Mouse (Mus musculus) heart, embryonic 14.5 days (tissue): Measurements from ENCODE around the gene Nrip1. TPM values are rescaled to one million over a fixed set of nuclear protein-coding genes. Genes with fewer than 3 reads are reported as not detected.

Experiments
- ATAC-seq: fragments of 200-750 bp; cut with Nextera tagmentation; 2 replicates; pipeline ENCODE4 v1.8.0; 2017; ENCODE audit warnings: low read depth, moderate TSS enrichment; ENCODE audit not compliant: insufficient number of reproducible peaks, insufficient read depth, low FRiP score
- H3K27ac ChIP-seq, 2 experiments: fragments of 200-500 bp in 1 of 2; fragments of 300-500 bp in 1 of 2; sonication (generic) in 1 of 2; replicated peaks in 1 of 2; 2 replicates each; pipeline ENCODE4 v1.5.1; 2012 to 2014; ENCODE audit warnings: low read depth in 2 of 2, low read length in 2 of 2, control low read depth in 1 of 2, mild to moderate bottlenecking in 1 of 2, mixed read lengths in 1 of 2; ENCODE audit not compliant: control insufficient read depth in 1 of 2, insufficient read depth in 1 of 2
- H3K27me3 ChIP-seq: fragments of 300-500 bp; sonication (generic); 2 replicates; pipeline ENCODE4 v1.6.1; 2014; ENCODE audit warnings: mild to moderate bottlenecking, low read length, control low read depth; ENCODE audit not compliant: control insufficient read depth, insufficient read depth
- H3K36me3 ChIP-seq: fragments of 300-500 bp; sonication (generic); 2 replicates; pipeline ENCODE4 v1.6.1; 2014; ENCODE audit warnings: mild to moderate bottlenecking, control low read depth, low read length, mixed read lengths; ENCODE audit not compliant: control insufficient read depth, insufficient read depth
- H3K4me1 ChIP-seq, 2 experiments: fragments of 200-500 bp in 1 of 2; fragments of 300-500 bp in 1 of 2; sonication (generic) in 1 of 2; 2 replicates each; pipeline ENCODE4 v1.6.1; 2012 to 2014; ENCODE audit warnings: low read length in 2 of 2, control low read depth in 1 of 2, mixed read lengths in 1 of 2; ENCODE audit not compliant: control insufficient read depth in 2 of 2, insufficient read depth in 2 of 2
- H3K4me2 ChIP-seq: fragments of 300-500 bp; sonication (generic); 2 replicates; pipeline ENCODE4 v1.6.1; 2014; ENCODE audit warnings: mild to moderate bottlenecking, low read length
- H3K4me3 ChIP-seq, 2 experiments: fragments of 200-500 bp in 1 of 2; fragments of 300-500 bp in 1 of 2; sonication (generic) in 1 of 2; 2 replicates each; pipeline ENCODE4 v1.5.1; 2012 to 2014; ENCODE audit warnings: low read length in 2 of 2, mild to moderate bottlenecking in 2 of 2, control low read depth in 1 of 2, low read depth in 1 of 2, moderate library complexity in 1 of 2; ENCODE audit not compliant: control insufficient read depth in 1 of 2, insufficient read depth in 1 of 2
- H3K9ac ChIP-seq: fragments of 300-500 bp; sonication (generic); 2 replicates; pipeline ENCODE4 v1.6.1; 2014; ENCODE audit warnings: mild to moderate bottlenecking, low read length
- H3K9me3 ChIP-seq: fragments of 300-500 bp; sonication (generic); 2 replicates; pipeline ENCODE4 v1.6.1; 2016; ENCODE audit warnings: low read length, control low read depth; ENCODE audit not compliant: control insufficient read depth
- WGBS: fragments of 180-500 bp; shearing (Covaris S2); extraction: QIAGEN DNeasy Blood & Tissue Kit; methylation state at CpG from one replicate; pipeline ENCODE4 v1.1.7; 2014; 5-methylcytosine and 5-hydroxymethylcytosine counted together
- polyA plus RNA-seq: library from polyadenylated mRNA; unstranded; fragments of >200 nt; fragmentation: Nextera tagmentation; extraction: Ambion mirVana; gene quantifications from 2 replicates; pipeline ENCODE4 v1.2.1, GENCODE M21; 2014

The Nrip1 gene
- polyA plus RNA-seq, 1 experiment from 2014 or later: 20.8 TPM

- Histone ChIP-seq H3K27me3 (no peaks in the 10 kb centered on the region), H3K36me3 (no peaks in the 10 kb centered on the region), H3K9ac (no peak overlapping the region), H3K4me3 (no peak overlapping the region), H3K4me2 (no peak overlapping the region), H3K27ac (no peak overlapping the region), H3K4me1 (no peaks in the 10 kb centered on the region), H3K9me3 (no peaks in the 10 kb centered on the region)
- 81% methylated on average over 3 of the region's 3 CpGs for WGBS
- no peak for ATAC-seq
Observed at GRCm38 (mm10) chr16:76276271-76276670, 97.4 kb downstream of the Nrip1 start.

- Histone ChIP-seq H3K36me3 (no peaks in the 10 kb centered on the region), H3K27ac (no peak overlapping the region), H3K4me2 (no peak overlapping the region), H3K9ac (no peak overlapping the region), H3K27me3 (no peaks in the 10 kb centered on the region), H3K9me3 (no peaks in the 10 kb centered on the region), H3K4me1 (no peaks in the 10 kb centered on the region), H3K4me3 (no peak overlapping the region)
- no peak for ATAC-seq
- 79% methylated on average over 3 of the region's 3 CpGs for WGBS
Observed at GRCm38 (mm10) chr16:76275584-76275983, 98.0 kb downstream of the Nrip1 start.

GRCm38 (mm10) chr16:76275166-76275565 is 98.5 kb downstream of the Nrip1 start:
- no peaks in the 10 kb centered on the region for H3K27me3 ChIP-seq
- H3K4me1 ChIP-seq: no peaks in the 10 kb centered on the region
- no peak overlapping the region for H3K4me3 ChIP-seq
- H3K36me3 ChIP-seq: no peaks in the 10 kb centered on the region
- ATAC-seq: no peak
- H3K27ac ChIP-seq: no peak overlapping the region
- WGBS: 78% methylated on average over 7 of the region's 7 CpGs
- H3K4me2 ChIP-seq: no peak overlapping the region
- no peak overlapping the region for H3K9ac ChIP-seq
- H3K9me3 ChIP-seq: no peaks in the 10 kb centered on the region

GRCm38 (mm10) chr16:76266635-76267268 is 106.9 kb downstream of the Nrip1 start:
- Histone ChIP-seq H3K4me1 (no peaks in the 10 kb centered on the region), H3K36me3 (no peaks in the 10 kb centered on the region), H3K4me2 (no peak overlapping the region), H3K27me3 (no peaks in the 10 kb centered on the region), H3K9me3 (no peaks in the 10 kb centered on the region), H3K9ac (no peak overlapping the region), H3K4me3 (no peak overlapping the region), H3K27ac (no peak overlapping the region)
- ATAC-seq: no peak
- WGBS: 83% methylated on average over 9 of the region's 9 CpGs

- no peak overlapping the region for H3K4me3 ChIP-seq
- no peaks in the 10 kb centered on the region for H3K27me3 ChIP-seq
- WGBS: 70% methylated on average over 2 of the region's 2 CpGs
- H3K9me3 ChIP-seq: no peaks in the 10 kb centered on the region
- no peak for ATAC-seq
- H3K9ac ChIP-seq: no peak overlapping the region
- no peaks in the 10 kb centered on the region for H3K4me1 ChIP-seq
- no peaks in the 10 kb centered on the region for H3K36me3 ChIP-seq
- H3K4me2 ChIP-seq: no peak overlapping the region
- H3K27ac ChIP-seq: no peak overlapping the region
Observed at GRCm38 (mm10) chr16:76265874-76266273, 107.8 kb downstream of the Nrip1 start.

- 87% methylated on average over 6 of the region's 6 CpGs for WGBS
- ATAC-seq: no peak
Observed at GRCm38 (mm10) chr16:76265301-76265700, 108.3 kb downstream of the Nrip1 start.

GRCm38 (mm10) chr16:76263393-76263792 is 110.2 kb downstream of the Nrip1 start:
- Histone ChIP-seq H3K27ac (no peak overlapping the region), H3K36me3 (no peaks in the 10 kb centered on the region), H3K27me3 (no peaks in the 10 kb centered on the region), H3K4me2 (no peak overlapping the region), H3K9ac (no peak overlapping the region), H3K4me3 (no peak overlapping the region), H3K4me1 (no peaks in the 10 kb centered on the region), H3K9me3 (no peaks in the 10 kb centered on the region)
- 54% methylated on average over 3 of the region's 4 CpGs for WGBS
- ATAC-seq: no peak

More at GRCm38 (mm10) chr16:76265301-76265700, 108.3 kb downstream of the Nrip1 start:
- Histone ChIP-seq H3K9ac (no peak overlapping the region), H3K4me3 (no peak overlapping the region), H3K9me3 (no peaks in the 10 kb centered on the region), H3K36me3 (no peaks in the 10 kb centered on the region), H3K4me1 (no peaks in the 10 kb centered on the region), H3K27me3 (no peaks in the 10 kb centered on the region), H3K27ac (no peak overlapping the region), H3K4me2 (no peak overlapping the region)

GRCm38 (mm10) chr16:76260296-76260695 is 113.3 kb downstream of the Nrip1 start:
- no peak for ATAC-seq
- H3K36me3 ChIP-seq: no peaks in the 10 kb centered on the region
- H3K27ac ChIP-seq: no peak overlapping the region
- 56% methylated on average over 6 of the region's 6 CpGs for WGBS
- no peak overlapping the region for H3K9ac ChIP-seq
- H3K27me3 ChIP-seq: no peaks in the 10 kb centered on the region
- no peak overlapping the region for H3K4me3 ChIP-seq
- no peak overlapping the region for H3K4me2 ChIP-seq
- H3K9me3 ChIP-seq: no peaks in the 10 kb centered on the region
- no peaks in the 10 kb centered on the region for H3K4me1 ChIP-seq
